In genomic region chr19:55236026-55236425, GRCm38 (mm10) we compare ENCODE assay signal across 37 mouse cellular contexts. TPM values are rescaled to one million over a fixed set of nuclear protein-coding genes. Genes with fewer than 3 reads are reported as not detected.
DNase-seq lines count a peak whose midpoint lies in the region; ATAC-seq and TF ChIP-seq lines count a peak whose summit lies in the region.
"Had no signal": no experiment of that assay in that cellular context is flagged by ENCODE, and none has a peak within 500 bp of the region (broad histone marks: within the 10 kb centered on the region; RNA-seq: fewer than 3 reads in every experiment).

No protein-coding gene starts in this region.

- H3K4me1 ChIP-seq in intestine, postnatal 0 days (replicated peaks; ENCODE audit: control insufficient read depth, insufficient read depth, low read length) = no peaks in the 10 kb centered on the region
- H3K4me1 ChIP-seq: embryonic facial prominence, embryonic 13.5 days; forebrain, embryonic 10.5 days; forebrain, embryonic 15.5 days; hindbrain, embryonic 12.5 days; intestine, embryonic 15.5 days; neural tube, embryonic 12.5 days had no signal

- no peak overlapping the region for H3K4me2 ChIP-seq in intestine, postnatal 0 days (replicated peaks; ENCODE audit: low read depth)
- H3K4me2 ChIP-seq: embryonic facial prominence, embryonic 13.5 days; forebrain, embryonic 15.5 days; heart, embryonic 11.5 days; hindbrain, embryonic 12.5 days; intestine, embryonic 15.5 days; liver, embryonic 15.5 days; lung, embryonic 15.5 days; midbrain, embryonic 12.5 days; neural tube, embryonic 12.5 days had no signal

- H3K27me3 ChIP-seq in intestine, postnatal 0 days (replicated peaks; ENCODE audit: control insufficient read depth, insufficient read depth, low read length) = no peaks in the 10 kb centered on the region
- H3K27me3 ChIP-seq: embryonic facial prominence, embryonic 13.5 days; forebrain, embryonic 15.5 days; hindbrain, embryonic 12.5 days; intestine, embryonic 15.5 days; lung, embryonic 15.5 days; megakaryocyte, embryonic 14.5 days; midbrain, embryonic 12.5 days; neural tube, embryonic 12.5 days had no signal

- no peaks in the 10 kb centered on the region for H3K36me3 ChIP-seq in intestine, postnatal 0 days (ENCODE audit: control insufficient read depth, insufficient read depth)
- H3K36me3 ChIP-seq: embryonic facial prominence, embryonic 13.5 days; forebrain, embryonic 10.5 days; forebrain, embryonic 15.5 days; hindbrain, embryonic 12.5 days; intestine, embryonic 15.5 days; liver, embryonic 15.5 days; lung, embryonic 15.5 days; midbrain, embryonic 12.5 days; neural tube, embryonic 12.5 days had no signal

- 26% methylated on average over 2 of the region's 2 CpGs for WGBS in intestine, postnatal 0 days

- no peak for TF ChIP-seq CTCF in intestine, postnatal 0 days (IDR thresholded peaks at IDR 0.05; ENCODE audit: low read depth)

- H3K9me3 ChIP-seq in intestine, postnatal 0 days (ENCODE audit: control insufficient read depth) = no peaks in the 10 kb centered on the region
- H3K9me3 ChIP-seq: embryonic facial prominence, embryonic 13.5 days; forebrain, embryonic 10.5 days; forebrain, embryonic 15.5 days; hindbrain, embryonic 12.5 days; intestine, embryonic 15.5 days; liver, embryonic 15.5 days; lung, embryonic 15.5 days; megakaryocyte, embryonic 14.5 days; midbrain, embryonic 12.5 days; neural tube, embryonic 12.5 days had no signal

- H3K9ac ChIP-seq in intestine, postnatal 0 days (ENCODE audit: low read depth, low read length) = no peak overlapping the region
- H3K9ac ChIP-seq: embryonic facial prominence, embryonic 13.5 days; forebrain, embryonic 15.5 days; hindbrain, embryonic 12.5 days; intestine, embryonic 15.5 days; liver, embryonic 15.5 days; lung, embryonic 15.5 days; midbrain, embryonic 12.5 days; neural tube, embryonic 12.5 days had no signal

- H3K27ac ChIP-seq in intestine, postnatal 0 days (ENCODE audit: low read depth, low read length) = no peak overlapping the region
- H3K27ac ChIP-seq: embryonic facial prominence, embryonic 13.5 days; forebrain, embryonic 10.5 days; forebrain, embryonic 15.5 days; hindbrain, embryonic 12.5 days; hindbrain, postnatal 0 days; intestine, embryonic 15.5 days; liver, embryonic 15.5 days; lung, embryonic 15.5 days; midbrain, embryonic 12.5 days; neural tube, embryonic 12.5 days had no signal

- no peak overlapping the region for H3K4me3 ChIP-seq in intestine, postnatal 0 days (ENCODE audit: low read depth, low read length)
- H3K4me3 ChIP-seq: embryonic facial prominence, embryonic 13.5 days; forebrain, embryonic 10.5 days; forebrain, embryonic 15.5 days; hindbrain, embryonic 12.5 days; intestine, embryonic 15.5 days; liver, embryonic 15.5 days; lung, embryonic 15.5 days; megakaryocyte, embryonic 14.5 days; midbrain, embryonic 12.5 days; myocyte; neural tube, embryonic 12.5 days had no signal

- ATAC-seq in intestine, postnatal 0 days = no peak
- ATAC-seq: forebrain, embryonic 15.5 days; hindbrain, postnatal 0 days; intestine, embryonic 15.5 days had no signal

- DNase-seq in adrenal gland, adult 2 months = peak; percentile 21
- no peak for DNase-seq in adrenal gland, postnatal 25 days
- peak; percentile 75 for DNase-seq in kidney, adult 9 months
- DNase-seq in kidney, adult 18-20 months = no peak
- peak; percentile 38 for DNase-seq in ovary, postnatal 14 days (ENCODE audit: low spot score)
- DNase-seq in ovary, postnatal 10 days (ENCODE audit: low spot score) = no peak
- DNase-seq: adrenal gland, adult 8-10 months; cerebellum, adult 18-20 months; cerebellum, postnatal 10 days; gastrocnemius, postnatal 25 days; heart, adult 18-20 months; heart, postnatal 36 days; left cerebral cortex, postnatal 4 days; lung, postnatal 4 days; right cerebral cortex, postnatal 14 days; thymus, postnatal 4 days had no signal

RNA-seq across cellular contexts. Expression of gene Gucy2g, which starts 5.0 kb away (rescaled TPM):
- not detected for total RNA-seq in adrenal gland, adult 2 months (2021)
- 0.03 TPM in 1 of 2 replicates, not detected in the other for polyA plus RNA-seq in adrenal gland, adult 2 months (2012; rRNA removed)
- not detected in 2 replicates for total RNA-seq in adrenal gland, postnatal 25 days (2021)
- polyA plus RNA-seq in intestine, postnatal 0 days (2015; fragmentation: Nextera tagmentation; extraction: Ambion mirVana) = 0.12 and 0.17 TPM in 2 replicates
- total RNA-seq: adrenal gland, adult 8-10 months; hindbrain, postnatal 0 days; midbrain, postnatal 0 days had no signal
- polyA plus RNA-seq: forebrain, embryonic 10.5 days; forebrain, embryonic 15.5 days; heart, embryonic 11.5 days; heart, embryonic 16.5 days; hindbrain, embryonic 12.5 days; intestine, embryonic 15.5 days; liver, embryonic 15.5 days; midbrain, embryonic 12.5 days; midbrain, postnatal 0 days; neural tube, embryonic 12.5 days; stomach, embryonic 14.5 days had no signal

RNA-seq across cellular contexts. Expression of gene Acsl5, which starts 15.7 kb away (rescaled TPM):
- total RNA-seq in adrenal gland, adult 2 months (2021) = 100 to 1,000 TPM in 1 of 2 experiments, 10 to 100 TPM in 1; 86.1 to 324 TPM
- 7.4 and 10.4 TPM in 2 replicates for polyA plus RNA-seq in adrenal gland, adult 2 months (2012; rRNA removed)
- total RNA-seq in adrenal gland, postnatal 25 days (2021) = 94.6 and 149 TPM in 2 replicates
- polyA plus RNA-seq in intestine, postnatal 0 days (2015; fragmentation: Nextera tagmentation; extraction: Ambion mirVana) = 1,862 and 1,917 TPM in 2 replicates

RNA-seq across cellular contexts. Expression of gene Tectb, which starts 55.5 kb away (rescaled TPM):
- under 1 TPM; 0.41 to 0.89 TPM for total RNA-seq in adrenal gland, adult 2 months (2021)
- 0.04 TPM in 1 of 2 replicates, not detected in the other for polyA plus RNA-seq in adrenal gland, adult 2 months (2012; rRNA removed)
- 0.67 and 1.2 TPM in 2 replicates for total RNA-seq in adrenal gland, postnatal 25 days (2021)
- not detected in 2 replicates for polyA plus RNA-seq in intestine, postnatal 0 days (2015; fragmentation: Nextera tagmentation; extraction: Ambion mirVana)
- total RNA-seq: common myeloid progenitor, adult 5-6 weeks; gastrocnemius, adult 18-20 months; left cerebral cortex, postnatal 4 days; midbrain, postnatal 0 days had no signal
- polyA plus RNA-seq: embryonic facial prominence, embryonic 13.5 days; forebrain, embryonic 10.5 days; heart, embryonic 11.5 days; heart, embryonic 16.5 days; limb, embryonic 14.5 days; lung, embryonic 15.5 days; myocyte; neural tube, embryonic 12.5 days; small intestine, adult 2 months had no signal

Comparison
In these comparisons a context has a peak if more than half of its experiments do, and no peak if none do; other contexts are left out.
1. DNase-seq: peak in adrenal gland, adult 2 months (single experiment), kidney, adult 9 months (single experiment) and ovary, postnatal 14 days (single experiment); none in adrenal gland, postnatal 25 days (single experiment), kidney, adult 18-20 months (single experiment) and ovary, postnatal 10 days (single experiment).